Mouse (Mus musculus) olfactory bulb, adult 2 months (tissue): ENCODE measurements around the gene Cptp. TPM values are rescaled to one million over a fixed set of nuclear protein-coding genes. Genes with fewer than 3 reads are reported as not detected.

Experiments used
- H3K27ac ChIP-seq: fragments of 200-500 bp; 2 replicates; pipeline ENCODE4 v1.5.1; 2012; ENCODE audit warnings: low read depth, low read length; ENCODE audit not compliant: insufficient read depth
- H3K4me1 ChIP-seq: fragments of 200-500 bp; 2 replicates; pipeline ENCODE4 v1.6.1; 2012; ENCODE audit warnings: low read length; ENCODE audit not compliant: control insufficient read depth, insufficient read depth
- H3K4me3 ChIP-seq: fragments of 200-500 bp; 2 replicates; pipeline ENCODE4 v1.5.1; 2012; ENCODE audit warnings: mild to moderate bottlenecking, low read depth, low read length, moderate library complexity; ENCODE audit not compliant: insufficient read depth
- CTCF ChIP-seq: fragments of 200-500 bp; IDR thresholded peaks from 2 replicates; pipeline ENCODE4 v1.5.1; 2012; ENCODE audit warnings: low read depth, mild to moderate bottlenecking, low read length, moderate library complexity; ENCODE audit not compliant: insufficient read depth
- POLR2A ChIP-seq: fragments of 200-500 bp; IDR thresholded peaks from 2 replicates; pipeline ENCODE4 v1.6.1; 2012; ENCODE audit warnings: mild to moderate bottlenecking, low read depth, low read length, moderate library complexity; ENCODE audit not compliant: insufficient read depth
- WGBS: fragments of 180-500 bp; shearing (Covaris S2); methylation state at CpG from one replicate; pipeline ENCODE4 v1.1.7; 2018; 5-methylcytosine and 5-hydroxymethylcytosine counted together
- polyA plus RNA-seq: library from polyadenylated mRNA; stranded (reverse); fragments of >200 nt; gene quantifications from 2 replicates; pipeline ENCODE4 v1.2.4, GENCODE M21; 2012; ENCODE audit warnings: low replicate concordance; ENCODE audit not compliant: missing spikeins, insufficient read depth, insufficient read length

The Cptp gene
- polyA plus RNA-seq, 1 experiment: not detected

DNA sequence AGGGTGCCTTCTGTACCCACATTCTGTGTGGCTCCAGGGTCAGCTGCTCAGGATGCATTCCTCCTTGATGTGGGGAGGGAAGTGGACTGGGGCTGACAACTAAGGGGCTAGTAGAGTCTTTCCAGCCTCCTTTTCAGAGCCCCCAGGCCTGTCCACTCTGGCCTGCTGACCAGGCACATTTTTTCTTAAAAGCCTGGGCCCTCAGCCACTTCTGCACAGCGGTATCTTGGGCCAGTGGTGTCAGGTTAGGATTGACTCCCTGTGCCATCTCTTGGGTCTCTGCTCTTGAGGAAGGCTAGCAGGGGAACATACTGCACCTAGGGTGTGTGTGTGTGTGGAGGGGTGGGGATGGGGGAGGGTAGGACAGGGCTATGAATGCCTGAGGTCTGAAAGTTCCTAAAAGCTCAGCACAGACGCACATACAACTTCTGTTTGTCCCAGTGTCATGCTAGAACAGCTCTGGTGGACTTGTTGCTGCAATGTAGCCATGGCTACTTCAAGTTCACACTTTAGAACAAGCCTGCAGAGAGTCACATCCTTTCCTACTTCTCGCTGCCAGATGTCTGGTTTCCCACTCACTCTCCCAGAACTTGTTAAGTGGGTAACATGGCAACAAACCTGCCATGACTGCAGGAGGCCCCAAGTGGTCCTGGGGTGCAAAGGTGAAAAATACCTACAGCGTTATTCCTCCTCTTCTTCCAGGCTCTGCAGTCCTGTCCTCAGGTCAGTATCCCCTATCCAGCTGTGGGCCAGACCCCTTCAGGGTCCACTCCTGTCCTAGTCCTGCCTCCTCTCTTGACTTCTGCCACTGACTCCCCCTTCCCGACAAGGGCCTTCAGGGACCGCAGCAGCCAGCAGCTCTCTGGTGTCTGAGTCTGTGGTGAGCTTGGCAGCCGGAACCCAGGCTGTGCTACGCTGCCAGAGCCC lies 28.9 kb downstream of the Cptp start:
- WGBS: 37% methylated on average over 8 of the region's 8 CpGs
- Histone ChIP-seq H3K27ac (no peak overlapping the region), H3K4me1 (peaks cover 33% of the 10 kb centered on the region), H3K4me3 (peak overlapping the region; percentile 31)
- TF ChIP-seq CTCF (no peak), POLR2A (no peak)

DNA sequence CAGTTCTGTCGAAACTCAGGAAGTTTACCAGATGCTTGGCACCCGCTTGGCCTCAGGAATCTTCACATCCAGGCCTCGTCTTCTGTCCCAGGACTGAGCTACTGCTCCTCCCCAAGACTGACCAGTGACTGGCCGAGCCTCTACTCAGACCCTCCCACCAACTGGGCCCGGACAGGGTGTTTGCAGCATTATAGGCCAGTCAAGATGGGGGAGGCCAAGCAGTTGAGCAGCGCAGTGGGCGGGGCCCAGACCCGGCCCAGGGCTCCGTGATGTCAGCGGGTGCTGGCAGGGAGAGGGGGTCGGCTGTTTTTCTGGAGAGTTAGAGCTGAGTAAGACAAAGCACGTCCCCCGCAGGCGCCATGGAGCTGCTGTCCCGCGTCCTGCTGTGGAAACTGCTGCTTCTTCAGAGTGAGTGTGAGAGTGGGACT lies 29.7 kb downstream of the Cptp start, which contains the start of gene Mxra8:
Gene Mxra8, plus strand, starts transcription at position 198 of the 428 bp plus-strand sequence.
- WGBS: 21% methylated on average over 16 of the region's 16 CpGs
- H3K27ac ChIP-seq: peak within 1 kb of the TSS; percentile 41; the same call in 1 of the 2 replicates
- TF ChIP-seq POLR2A: no peak
- no peak for TF ChIP-seq CTCF
- peak within 1 kb of the TSS; percentile 7; the same call in 1 of the 2 replicates for H3K4me3 ChIP-seq
- H3K4me1 ChIP-seq: peaks cover 33% of the 10 kb centered on the region

DNA sequence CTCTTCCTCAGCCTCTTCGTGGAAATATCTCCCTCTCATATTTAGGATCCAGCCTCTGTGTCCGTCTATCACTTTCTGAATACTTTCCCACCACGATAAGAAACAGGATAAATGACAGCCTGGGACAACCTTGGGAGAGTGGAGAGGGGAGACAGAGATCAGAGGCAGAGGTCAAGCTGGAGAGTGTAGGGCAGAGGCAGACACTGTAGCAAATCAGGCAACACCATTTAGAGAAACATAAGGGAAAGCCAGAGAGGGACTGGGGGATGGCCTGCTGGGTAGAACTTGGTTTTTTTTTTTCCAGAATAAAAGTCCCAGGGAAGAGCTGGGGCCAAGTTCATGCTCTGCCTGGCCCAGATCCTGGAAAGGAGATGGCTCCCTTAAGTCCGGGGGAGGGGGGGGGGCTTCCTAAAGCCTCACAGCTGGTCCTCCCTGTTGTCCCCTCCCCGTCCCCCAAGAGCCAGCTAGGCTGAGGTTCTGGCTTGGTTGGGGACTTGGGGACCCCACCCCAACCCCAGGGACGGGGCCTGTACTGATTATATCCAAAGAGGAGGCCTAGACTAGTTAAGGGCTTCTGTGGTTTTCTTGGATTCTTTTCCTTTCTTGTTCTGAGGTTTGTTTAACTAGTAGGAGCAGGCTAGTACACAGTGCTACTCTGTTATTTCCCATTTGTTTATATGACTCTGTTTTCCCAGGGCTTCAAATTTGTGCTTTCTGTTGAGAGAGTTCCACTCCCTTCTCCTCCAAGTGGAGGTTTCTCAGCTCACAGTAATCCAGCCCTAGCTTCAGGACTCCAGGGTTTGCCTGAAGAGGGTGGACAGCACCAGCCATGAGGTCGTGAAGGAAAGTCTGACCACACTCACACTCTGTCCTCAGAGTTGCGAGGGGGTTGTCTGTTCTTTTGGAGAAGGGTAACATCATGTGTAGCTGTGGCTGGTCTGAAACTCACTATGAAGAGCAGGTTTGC lies 30.8 kb downstream of the Cptp start:
- 58% methylated on average over 8 of the region's 8 CpGs for WGBS
- no peak for TF ChIP-seq POLR2A
- no peak for TF ChIP-seq CTCF
- H3K4me3 ChIP-seq: no peak overlapping the region
- H3K27ac ChIP-seq: peak overlapping the region; percentile 41; the same call in 1 of the 2 replicates
- H3K4me1 ChIP-seq: peaks cover 38% of the 10 kb centered on the region

DNA sequence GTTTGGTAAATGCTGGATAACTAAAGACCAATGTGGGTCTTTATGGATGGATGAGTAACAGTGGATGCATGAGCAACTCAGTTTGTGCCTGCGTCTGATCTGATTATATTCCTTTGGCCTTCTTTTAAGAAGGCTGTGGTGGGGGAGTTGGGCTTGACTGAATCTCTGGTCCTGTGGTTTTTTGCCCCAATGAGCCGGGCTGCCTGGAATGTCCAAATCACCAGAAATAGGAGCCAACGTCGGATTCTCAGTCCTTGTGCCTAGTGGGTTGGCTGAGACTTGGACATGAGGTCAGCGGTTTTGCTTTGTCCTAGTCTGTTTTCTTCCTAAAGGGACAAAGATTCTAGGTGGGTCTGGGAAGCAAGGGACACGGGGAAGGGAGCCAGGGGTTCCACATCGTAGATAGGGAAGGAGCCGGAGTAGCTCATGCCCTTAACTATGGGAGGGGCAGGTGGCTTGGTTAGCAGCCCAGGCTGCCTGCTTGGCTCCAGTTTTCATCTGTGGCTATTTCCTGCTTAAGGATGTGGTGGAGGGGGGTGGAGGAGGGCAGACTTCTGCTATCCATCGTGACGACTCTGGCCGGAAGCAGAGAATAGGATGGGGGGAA lies 31.7 kb downstream of the Cptp start:
- Histone ChIP-seq H3K4me3 (no peak overlapping the region), H3K27ac (no peak overlapping the region), H3K4me1 (peaks cover 44% of the 10 kb centered on the region)
- TF ChIP-seq CTCF (no peak), POLR2A (no peak)
- WGBS: 52% methylated on average over 11 of the region's 11 CpGs

DNA sequence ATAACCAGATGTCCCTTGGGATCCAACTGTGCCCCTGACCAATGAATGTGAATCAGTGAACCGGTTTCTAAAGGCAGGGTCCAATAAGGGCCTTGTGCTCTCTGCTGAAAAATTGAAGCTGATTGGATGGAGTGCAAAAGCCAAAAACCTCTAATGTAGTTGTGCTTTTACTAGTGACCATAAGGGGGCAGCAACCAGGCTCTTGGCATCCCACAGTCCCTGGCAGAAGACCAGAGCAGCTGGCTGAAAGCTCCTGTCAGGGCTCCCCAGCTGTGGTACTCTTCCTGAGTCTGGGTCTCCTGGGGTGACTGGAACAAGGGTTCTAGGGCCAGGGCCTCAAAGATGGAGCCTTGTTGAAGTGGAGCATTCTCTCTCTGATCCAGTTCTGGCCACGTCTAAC lies 35.4 kb downstream of the Cptp start:
- H3K27ac ChIP-seq: peak overlapping the region; percentile 29
- TF ChIP-seq CTCF (0 out of 2 replicates have a peak, but pooled peaks have one; percentile 8), POLR2A (no peak)

DNA sequence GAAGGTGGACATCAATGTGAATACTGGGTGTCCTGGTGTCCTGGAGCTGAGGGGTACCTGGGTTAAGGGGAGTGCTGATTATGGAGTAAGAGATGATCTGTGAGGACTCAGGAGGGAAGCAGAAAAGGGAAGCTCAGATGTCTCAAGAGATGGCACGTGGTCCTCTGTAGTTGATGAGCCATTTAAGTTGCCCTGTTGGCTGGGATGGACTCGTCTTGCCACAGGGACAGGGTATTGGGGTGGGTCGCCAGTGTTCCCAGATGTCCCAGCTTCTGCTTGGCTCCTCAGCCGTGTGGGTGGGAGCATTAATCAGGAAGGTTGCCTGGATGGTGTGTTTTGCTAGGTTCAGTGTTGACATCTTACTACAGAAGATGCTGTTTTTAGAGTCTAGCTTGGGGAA lies 36.0 kb downstream of the Cptp start:
- peaks cover 20% of the 10 kb centered on the region for H3K4me1 ChIP-seq
- WGBS: 78% methylated on average over 4 of the region's 4 CpGs
- H3K27ac ChIP-seq: no peak overlapping the region
- TF ChIP-seq POLR2A (no peak), CTCF (no peak)
- H3K4me3 ChIP-seq: no peak overlapping the region

More for the DNA sequence above, 35.4 kb downstream of the Cptp start:
- Histone ChIP-seq H3K4me1 (peaks cover 24% of the 10 kb centered on the region), H3K4me3 (no peak overlapping the region)
- 17% methylated on average over 2 of the region's 2 CpGs for WGBS

DNA sequence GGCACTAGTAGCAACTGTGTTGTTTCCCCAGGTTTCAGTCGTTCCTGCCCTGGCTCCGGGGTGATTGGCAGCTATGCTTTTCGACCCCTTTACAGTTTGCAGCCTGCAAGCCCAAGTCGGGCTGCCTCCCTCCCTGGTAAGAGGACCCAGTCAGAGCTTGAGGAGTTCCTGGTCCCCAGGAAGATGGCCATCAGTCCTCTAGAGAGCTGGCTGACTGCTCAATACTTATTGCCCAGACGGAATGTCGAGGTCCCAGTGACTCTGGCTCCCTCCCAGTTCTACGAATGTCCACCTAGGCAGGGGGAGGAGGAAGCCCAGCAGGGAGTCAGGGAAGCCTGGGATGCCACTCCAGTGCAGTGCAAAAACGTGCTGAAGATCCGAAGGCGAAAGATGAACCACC lies 36.9 kb downstream of the Cptp start:
- Histone ChIP-seq H3K4me3 (peak overlapping the region; percentile 70), H3K27ac (no peak overlapping the region), H3K4me1 (peaks cover 15% of the 10 kb centered on the region)
- TF ChIP-seq CTCF (no peak), POLR2A (no peak)
- 49% methylated on average over 10 of the region's 10 CpGs for WGBS

DNA sequence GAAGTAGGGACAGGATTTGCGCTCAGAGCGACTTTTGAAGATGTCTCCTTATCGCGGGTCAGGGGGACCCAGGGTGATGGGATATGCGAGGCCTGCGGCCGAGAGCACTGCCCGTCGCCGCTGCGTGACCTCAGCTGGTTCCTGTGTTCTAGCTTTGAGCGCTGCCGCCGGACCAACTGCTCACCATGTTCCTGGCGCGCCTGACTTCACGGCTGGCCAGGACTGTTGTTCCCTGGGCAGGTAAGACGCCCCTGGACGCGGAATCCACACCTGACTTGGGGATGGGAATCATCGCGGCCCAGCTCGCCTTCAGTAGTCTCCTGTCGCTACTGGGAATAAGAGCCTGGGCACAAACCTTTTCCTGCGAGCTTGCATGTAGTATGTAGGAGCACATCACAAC lies 37.4 kb downstream of the Cptp start:
- H3K27ac ChIP-seq: peak overlapping the region; percentile 65; the same call in 1 of the 2 replicates
- no peak for TF ChIP-seq POLR2A
- TF ChIP-seq CTCF: no peak
- peak overlapping the region; percentile 70 for H3K4me3 ChIP-seq
- peaks cover 15% of the 10 kb centered on the region for H3K4me1 ChIP-seq
- 1% methylated on average over 25 of the region's 25 CpGs for WGBS
